Mouse (Mus musculus): Measurements from ENCODE around the gene Ogn.

DNA sequence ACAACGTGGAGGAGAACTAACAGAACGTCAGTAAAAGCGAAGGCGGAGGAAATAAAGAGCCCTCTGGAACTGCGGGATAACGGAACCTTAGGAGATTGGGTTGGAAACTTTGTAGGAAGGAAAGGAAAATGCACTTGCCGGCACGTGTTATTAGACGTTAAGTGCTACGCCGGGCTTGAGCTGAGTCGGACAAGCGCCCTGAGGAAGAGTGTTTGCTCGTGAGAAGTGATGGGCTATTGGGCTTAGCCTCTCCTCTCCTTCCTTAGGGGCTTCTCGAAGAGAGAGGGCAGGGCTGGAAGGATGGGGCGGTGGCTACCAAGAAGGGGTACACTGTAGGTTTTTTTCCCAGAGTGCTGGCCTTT is 45.3 kb downstream of the Ogn start:
- TF ChIP-seq POLR2A (IDR thresholded peaks at IDR 0.05; ENCODE audit: borderline replicate concordance, low read depth, low read length) = no peak
- no peak for TF ChIP-seq CTCF (IDR thresholded peaks at IDR 0.05; ENCODE audit: low read depth, low read length)
